Mouse (Mus musculus): ENCODE measurements around the gene Smurf2.

DNA sequence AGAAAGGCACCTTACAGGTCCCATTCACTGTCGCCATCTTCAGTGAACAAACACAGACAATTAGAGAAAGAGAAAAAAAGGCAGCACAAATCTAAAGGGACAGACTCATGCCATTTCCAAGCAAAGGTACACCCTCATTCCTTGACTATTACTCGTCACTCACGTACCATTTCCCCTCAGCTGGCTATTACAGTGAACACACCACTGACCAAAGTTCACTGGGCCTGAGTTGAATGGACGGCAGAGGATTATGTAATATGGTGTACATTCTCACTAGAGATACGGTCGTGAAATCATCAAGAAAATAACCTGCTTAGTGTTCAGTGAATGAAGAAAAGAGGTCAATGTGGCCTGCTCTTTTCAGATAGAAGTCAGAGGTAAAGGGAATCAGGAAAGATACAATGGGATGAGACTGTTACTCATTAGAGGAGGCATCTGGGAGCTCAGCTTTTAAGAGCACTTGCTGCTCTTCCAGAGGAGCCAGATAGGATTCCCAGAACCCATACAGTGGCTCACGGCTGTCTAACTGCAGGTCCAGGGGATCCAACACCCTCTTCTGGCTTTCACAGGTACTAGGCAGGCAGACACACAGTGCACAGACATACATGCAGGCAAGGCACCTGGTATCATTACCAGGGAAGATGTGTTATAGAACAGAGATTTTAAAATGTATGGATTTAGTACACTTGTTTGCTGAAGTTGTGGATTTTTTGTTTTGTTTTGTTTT, 107.9 kb downstream of the Smurf2 start:
- TF ChIP-seq CTCF (IDR thresholded peaks at IDR 0.05; ENCODE audit: low read depth) (no peak), EP300 (IDR thresholded peaks at IDR 0.05; ENCODE audit: low read depth) (no peak)
